Mouse (Mus musculus) heart, adult 2 months (tissue): ENCODE measurements around the gene Uggt1.

ENCODE experiments used
- CTCF ChIP-seq: fragments of 200-600 bp; IDR thresholded peaks from 2 replicates; pipeline ENCODE4 v1.8.1; 2022; ENCODE audit warnings: antibody characterized with exemption, mild to moderate bottlenecking, moderate library complexity
- POLR2A ChIP-seq: fragments of 200-500 bp; IDR thresholded peaks from 2 replicates; pipeline ENCODE4 v1.6.1; 2011; ENCODE audit warnings: mild to moderate bottlenecking, low read depth, low read length, control low read depth; ENCODE audit not compliant: insufficient read depth

- TF ChIP-seq POLR2A = no peak
- TF ChIP-seq CTCF = no peak
Observed at GRCm38 (mm10) chr1:36162687-36163086, 81.8 kb downstream of the Uggt1 start.
